Mouse (Mus musculus) forebrain, embryonic 16.5 days (tissue): Measurements from ENCODE around the gene Gprc5b. TPM values are rescaled to one million over a fixed set of nuclear protein-coding genes. Genes with fewer than 3 reads are reported as not detected.

ENCODE experiments used
- ATAC-seq: fragments of 200-750 bp; cut with Nextera tagmentation; 2 replicates; pipeline ENCODE4 v1.8.0; 2017; ENCODE audit warnings: mild to moderate bottlenecking, moderate library complexity
- H3K27ac ChIP-seq: fragments of 300-500 bp; sonication (generic); 2 replicates; pipeline ENCODE4 v1.5.1; 2014; ENCODE audit warnings: low read length, control low read depth
- H3K27me3 ChIP-seq: fragments of 300-500 bp; sonication (generic); replicated peaks from 2 replicates; pipeline ENCODE4 v1.6.1; 2014; ENCODE audit warnings: low read length; ENCODE audit not compliant: control insufficient read depth, insufficient read depth
- H3K36me3 ChIP-seq: fragments of 300-500 bp; sonication (generic); 2 replicates; pipeline ENCODE4 v1.6.1; 2014; ENCODE audit not compliant: control insufficient read depth, insufficient read depth
- H3K4me1 ChIP-seq: fragments of 300-500 bp; sonication (generic); replicated peaks from 2 replicates; pipeline ENCODE4 v1.6.1; 2014; ENCODE audit warnings: low read length; ENCODE audit not compliant: control insufficient read depth, insufficient read depth
- H3K4me2 ChIP-seq: fragments of 300-500 bp; sonication (generic); 2 replicates; pipeline ENCODE4 v1.6.1; 2014; ENCODE audit warnings: mild to moderate bottlenecking, low read length, control low read depth
- H3K4me3 ChIP-seq: fragments of 300-500 bp; sonication (generic); replicated peaks from 2 replicates; pipeline ENCODE4 v1.5.1; 2014; ENCODE audit warnings: mild to moderate bottlenecking, low read length, control low read depth
- H3K9ac ChIP-seq: fragments of 300-500 bp; sonication (generic); replicated peaks from 2 replicates; pipeline ENCODE4 v1.6.1; 2014; ENCODE audit warnings: low read depth, low read length, control low read depth
- H3K9me3 ChIP-seq: fragments of 300-500 bp; sonication (generic); 2 replicates; pipeline ENCODE4 v1.6.1; 2016; ENCODE audit warnings: low read length; ENCODE audit not compliant: control insufficient read depth
- WGBS: fragments of 180-500 bp; shearing (Covaris S2); extraction: QIAGEN DNeasy Blood & Tissue Kit; methylation state at CpG from one replicate; pipeline ENCODE4 v1.1.7; 2014; 5-methylcytosine and 5-hydroxymethylcytosine counted together
- polyA plus RNA-seq: library from polyadenylated mRNA; unstranded; fragments of >200 nt; fragmentation: Nextera tagmentation; extraction: Ambion mirVana; gene quantifications from 2 replicates; pipeline ENCODE4 v1.2.1, GENCODE M21; 2015

The Gprc5b gene
- polyA plus RNA-seq, 1 experiment from 2014 or later, result 6.2 TPM

DNA sequence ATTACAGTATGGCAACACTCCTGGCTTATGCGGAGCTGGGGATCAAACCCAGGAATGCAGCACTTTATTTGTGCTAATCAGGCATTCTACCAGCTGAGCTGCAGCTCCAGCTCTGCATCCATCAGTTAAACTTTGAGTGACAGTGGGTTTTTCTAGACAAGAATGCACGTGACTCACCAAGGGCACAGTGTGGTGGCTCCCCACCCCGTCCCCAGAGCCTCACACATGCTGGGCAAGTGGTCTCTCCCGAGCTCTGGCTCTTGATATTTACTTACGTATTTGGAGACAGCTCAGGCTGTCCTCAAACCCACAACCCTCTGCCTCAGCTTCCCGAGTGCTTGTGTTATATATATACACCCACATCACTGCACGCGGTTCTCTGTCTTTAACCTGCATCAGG is 66.1 kb downstream of the Gprc5b start:
- Histone ChIP-seq H3K27me3 (no peaks in the 10 kb centered on the region), H3K4me3 (no peak overlapping the region), H3K36me3 (no peaks in the 10 kb centered on the region), H3K4me2 (no peak overlapping the region), H3K27ac (no peak overlapping the region), H3K4me1 (no peaks in the 10 kb centered on the region; the same call in 1 of the 2 replicates), H3K9me3 (no peaks in the 10 kb centered on the region), H3K9ac (no peak overlapping the region)
- WGBS, result 74% methylated on average over 8 of the region's 8 CpGs
- ATAC-seq, result no peak

GRCm38 (mm10) chr7:118928316-118928715 is 66.7 kb downstream of the Gprc5b start:
- Histone ChIP-seq H3K4me1 (no peaks in the 10 kb centered on the region; the same call in 1 of the 2 replicates), H3K4me2 (no peak overlapping the region), H3K27me3 (no peaks in the 10 kb centered on the region), H3K9me3 (no peaks in the 10 kb centered on the region), H3K27ac (no peak overlapping the region), H3K9ac (no peak overlapping the region), H3K4me3 (no peak overlapping the region), H3K36me3 (no peaks in the 10 kb centered on the region)
- 85% methylated on average over 3 of the region's 3 CpGs for WGBS
- no peak for ATAC-seq

GRCm38 (mm10) chr7:118927279-118927678 is 67.7 kb downstream of the Gprc5b start:
- Histone ChIP-seq H3K4me1 (no peaks in the 10 kb centered on the region; the same call in 1 of the 2 replicates), H3K9ac (no peak overlapping the region), H3K36me3 (no peaks in the 10 kb centered on the region), H3K27ac (no peak overlapping the region), H3K27me3 (no peaks in the 10 kb centered on the region), H3K4me2 (no peak overlapping the region), H3K4me3 (no peak overlapping the region), H3K9me3 (no peaks in the 10 kb centered on the region)
- no peak for ATAC-seq
- 95% methylated on average over 2 of the region's 2 CpGs for WGBS

DNA sequence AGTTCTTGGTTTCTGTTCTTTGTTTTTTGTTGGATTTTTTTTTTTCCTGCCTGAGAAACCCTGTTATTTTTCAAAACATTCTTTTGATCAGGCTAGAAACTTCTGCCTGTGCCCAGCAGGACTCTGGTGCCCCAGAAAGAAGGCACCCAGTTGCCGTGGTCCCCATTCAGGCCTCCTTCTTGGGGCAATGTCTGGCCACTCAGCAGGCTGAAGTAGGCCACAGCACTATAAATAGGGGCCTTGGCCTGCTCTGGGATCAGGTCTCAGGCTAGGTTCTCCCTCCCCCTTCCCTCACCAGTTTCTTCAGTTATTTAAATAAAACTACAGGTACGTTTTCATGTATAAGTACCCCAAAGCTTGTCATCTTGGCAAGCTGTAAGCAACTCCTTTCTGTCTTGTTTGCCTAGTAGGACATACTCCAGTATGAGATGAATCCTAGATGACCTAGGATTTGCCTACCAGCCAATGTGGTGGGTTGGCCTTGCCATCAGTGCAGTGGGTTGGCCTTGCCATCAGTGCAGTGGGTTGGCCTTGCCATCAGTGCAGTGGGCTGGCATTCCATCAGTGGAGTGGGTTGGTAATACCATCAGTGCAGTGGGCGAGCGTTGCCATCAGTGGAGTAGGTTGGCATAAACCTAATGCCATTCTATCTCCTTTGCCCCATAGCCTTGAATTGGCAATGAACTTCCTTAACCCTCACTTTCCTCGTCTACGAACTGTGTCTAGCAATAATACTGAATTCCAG is 68.3 kb downstream of the Gprc5b start:
- H3K4me3 ChIP-seq, result no peak overlapping the region
- H3K27ac ChIP-seq, result no peak overlapping the region
- H3K27me3 ChIP-seq, result no peaks in the 10 kb centered on the region
- 85% methylated on average over 6 of the region's 6 CpGs for WGBS
- H3K9ac ChIP-seq, result no peak overlapping the region
- no peaks in the 10 kb centered on the region for H3K36me3 ChIP-seq
- no peaks in the 10 kb centered on the region for H3K9me3 ChIP-seq
- ATAC-seq, result no peak
- no peak overlapping the region for H3K4me2 ChIP-seq
- no peaks in the 10 kb centered on the region; the same call in 1 of the 2 replicates for H3K4me1 ChIP-seq

DNA sequence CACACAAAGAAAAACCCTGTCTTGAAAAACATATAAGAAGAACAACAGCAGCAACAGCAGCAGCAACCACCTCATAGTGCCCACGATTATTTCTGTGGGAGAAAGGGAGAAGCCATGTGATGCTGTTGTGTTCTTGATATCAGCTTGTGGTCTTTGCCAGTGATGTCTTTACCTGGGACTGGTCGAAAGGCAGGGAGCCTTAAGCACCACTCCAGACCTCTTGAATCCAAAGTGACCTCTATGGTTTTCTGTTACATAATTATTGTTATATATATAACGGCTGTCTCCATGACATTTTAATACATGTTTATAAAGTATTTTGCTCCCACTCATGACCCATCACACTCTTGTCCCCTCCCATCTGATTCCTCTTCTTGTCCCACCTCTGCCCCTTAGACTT is 69.5 kb downstream of the Gprc5b start:
- no peak overlapping the region for H3K4me3 ChIP-seq
- H3K36me3 ChIP-seq, result no peaks in the 10 kb centered on the region
- no peak overlapping the region for H3K4me2 ChIP-seq
- no peak overlapping the region for H3K9ac ChIP-seq
- WGBS, result 93% methylated on average over 3 of the region's 3 CpGs
- ATAC-seq, result no peak
- H3K27me3 ChIP-seq, result no peaks in the 10 kb centered on the region
- no peaks in the 10 kb centered on the region for H3K9me3 ChIP-seq
- no peaks in the 10 kb centered on the region; the same call in 1 of the 2 replicates for H3K4me1 ChIP-seq
- no peak overlapping the region for H3K27ac ChIP-seq

GRCm38 (mm10) chr7:118922441-118923202 is 72.4 kb downstream of the Gprc5b start:
- Histone ChIP-seq H3K9ac (no peak overlapping the region), H3K4me2 (no peak overlapping the region), H3K27me3 (no peaks in the 10 kb centered on the region), H3K4me3 (no peak overlapping the region), H3K4me1 (no peaks in the 10 kb centered on the region), H3K36me3 (no peaks in the 10 kb centered on the region), H3K9me3 (no peaks in the 10 kb centered on the region), H3K27ac (no peak overlapping the region)
- WGBS, result 79% methylated on average over 4 of the region's 4 CpGs
- ATAC-seq, result no peak

Other genes starting within 250 kb of the Gprc5b start
- 3.9 and 4.5 TPM in 2 replicates for gene Iqck, start 139.5 kb downstream of the Gprc5b start, polyA plus RNA-seq
- gene Knop1, start 139.0 kb downstream of the Gprc5b start, polyA plus RNA-seq, result 69.1 and 70.3 TPM in 2 replicates
- 4.6 and 5.4 TPM in 2 replicates for gene Gpr139, start 189.4 kb upstream of the Gprc5b start, polyA plus RNA-seq